Mouse (Mus musculus) midbrain, embryonic 14.5 days (tissue): ENCODE measurements around the gene Chaf1a. TPM values are rescaled to one million over a fixed set of nuclear protein-coding genes. Genes with fewer than 3 reads are reported as not detected.

ENCODE experiments used
- ATAC-seq: fragments of 200-750 bp; cut with Nextera tagmentation; 2 replicates; pipeline ENCODE4 v1.8.0; 2017; ENCODE audit warnings: moderate number of reproducible peaks, moderate library complexity; ENCODE audit not compliant: low FRiP score, low TSS enrichment
- DNase-seq: peaks from one replicate; pipeline ENCODE4 v3.0.0-alpha.2; 2015
- H3K27ac ChIP-seq: fragments of 300-500 bp; sonication (generic); replicated peaks from 2 replicates; pipeline ENCODE4 v1.5.1; 2014; ENCODE audit warnings: mild to moderate bottlenecking, low read depth, low read length, moderate library complexity
- H3K27me3 ChIP-seq: fragments of 300-500 bp; sonication (generic); 2 replicates; pipeline ENCODE4 v1.6.1; 2014; ENCODE audit warnings: low read length, control low read depth, mixed read lengths; ENCODE audit not compliant: control insufficient read depth, insufficient read depth
- H3K36me3 ChIP-seq: fragments of 300-500 bp; sonication (generic); 2 replicates; pipeline ENCODE4 v1.6.1; 2014; ENCODE audit warnings: low read length, control low read depth; ENCODE audit not compliant: control insufficient read depth, insufficient read depth
- H3K4me1 ChIP-seq: fragments of 300-500 bp; sonication (generic); 2 replicates; pipeline ENCODE4 v1.6.1; 2014; ENCODE audit warnings: mild to moderate bottlenecking, antibody characterized with exemption, low read length, control low read depth; ENCODE audit not compliant: control insufficient read depth, insufficient read depth
- H3K4me2 ChIP-seq: fragments of 300-500 bp; sonication (generic); 2 replicates; pipeline ENCODE4 v1.6.1; 2014; ENCODE audit warnings: mild to moderate bottlenecking, low read length, moderate library complexity
- H3K4me3 ChIP-seq: fragments of 300-500 bp; sonication (generic); replicated peaks from 2 replicates; pipeline ENCODE4 v1.5.1; 2014; ENCODE audit warnings: low read depth, low read length
- H3K9ac ChIP-seq: fragments of 300-500 bp; sonication (generic); replicated peaks from 2 replicates; pipeline ENCODE4 v1.6.1; 2014; ENCODE audit warnings: mild to moderate bottlenecking, low read length, moderate library complexity
- H3K9me3 ChIP-seq: fragments of 300-500 bp; sonication (generic); 2 replicates; pipeline ENCODE4 v1.6.1; 2016; ENCODE audit warnings: low read length, control low read depth, mixed read lengths; ENCODE audit not compliant: control insufficient read depth
- whole genome bisulfite sequencing: fragments of 180-500 bp; shearing (Covaris S2); extraction: QIAGEN DNeasy Blood & Tissue Kit; methylation state at CpG from one replicate; pipeline ENCODE4 v1.1.7; 2014; 5-methylcytosine and 5-hydroxymethylcytosine counted together
- polyA plus RNA-seq: library from polyadenylated mRNA; unstranded; fragments of >200 nt; fragmentation: Nextera tagmentation; extraction: Ambion mirVana; gene quantifications from 2 replicates; pipeline ENCODE4 v1.2.1, GENCODE M21; 2014

The Chaf1a gene
- polyA plus RNA-seq, 1 experiment from 2014 or later, result 4.8 TPM

GRCm38 (mm10) chr17:56119981-56120880 is 80.0 kb downstream of the Chaf1a start:
- WGBS, result 10% methylated on average over 66 of the region's 66 CpGs
- ATAC-seq (no peak), DNase-seq (no peak)
- Histone ChIP-seq H3K4me1 (peaks cover 4% of the 10 kb centered on the region; the same call in 1 of the 2 replicates), H3K4me2 (no peak overlapping the region), H3K9ac (no peak overlapping the region), H3K27me3 (peaks cover 53% of the 10 kb centered on the region), H3K27ac (no peak overlapping the region), H3K4me3 (no peak overlapping the region), H3K36me3 (peaks cover 22% of the 10 kb centered on the region), H3K9me3 (peaks cover 12% of the 10 kb centered on the region)

GRCm38 (mm10) chr17:56121826-56122225 is 81.6 kb downstream of the Chaf1a start, which contains the start of gene Lrg1:
Gene Lrg1 (minus strand): TSS chr17:56122001.
- Histone ChIP-seq H3K36me3 (peaks cover 31% of the 10 kb centered on the region), H3K27ac (no peak within 1 kb of the TSS), H3K4me1 (peaks cover 4% of the 10 kb centered on the region; the same call in 1 of the 2 replicates), H3K9ac (no peak within 1 kb of the TSS), H3K4me3 (no peak within 1 kb of the TSS), H3K9me3 (peaks cover 12% of the 10 kb centered on the region), H3K4me2 (no peak within 1 kb of the TSS), H3K27me3 (peaks cover 52% of the 10 kb centered on the region)
- WGBS, result 69% methylated on average over 2 of the region's 2 CpGs
- ATAC-seq (no peak), DNase-seq (no peak)

Other genes with a start within 250 kb of the Chaf1a start
- gene Zfp119a, start 161.5 kb upstream of the Chaf1a start, polyA plus RNA-seq, result 14.2 and 15.3 TPM in 2 replicates
- gene Zfp959, start 148.3 kb upstream of the Chaf1a start, polyA plus RNA-seq, result 17.8 and 18.8 TPM in 2 replicates
- 10.7 and 13.4 TPM in 2 replicates for gene Zfp119b, start 90.9 kb upstream of the Chaf1a start, polyA plus RNA-seq
- gene Ebi3, start 87.8 kb upstream of the Chaf1a start, polyA plus RNA-seq, result 6.6 and 9.6 TPM in 2 replicates
- gene Yju2, start 81.3 kb upstream of the Chaf1a start, polyA plus RNA-seq, result 20.0 and 21.4 TPM in 2 replicates
- 178 and 209 TPM in 2 replicates for gene Shd, start 70.0 kb upstream of the Chaf1a start, polyA plus RNA-seq
- gene Fsd1, start 53.9 kb upstream of the Chaf1a start, polyA plus RNA-seq, result 141 and 188 TPM in 2 replicates
- 5.1 and 5.5 TPM in 2 replicates for gene Stap2, start 34.9 kb upstream of the Chaf1a start, polyA plus RNA-seq
- gene Mpnd, start 34.7 kb upstream of the Chaf1a start, polyA plus RNA-seq, result 164 and 169 TPM in 2 replicates
- 96.2 and 96.3 TPM in 2 replicates for gene Sh3gl1, start 3.8 kb upstream of the Chaf1a start, polyA plus RNA-seq
- 74.9 and 79.5 TPM in 2 replicates for gene Ubxn6, start 34.6 kb downstream of the Chaf1a start, polyA plus RNA-seq
- gene Hdgfl2, start 39.2 kb downstream of the Chaf1a start, polyA plus RNA-seq, result 106 and 113 TPM in 2 replicates
- gene Plin4, start 69.4 kb downstream of the Chaf1a start, polyA plus RNA-seq, result 0.13 TPM in 2 replicates
- gene Plin5, start 77.2 kb downstream of the Chaf1a start, polyA plus RNA-seq, result 0.55 and 1.0 TPM in 2 replicates
- 0.15 and 0.34 TPM in 2 replicates for gene Lrg1, start 81.6 kb downstream of the Chaf1a start, polyA plus RNA-seq
- 16.4 and 18.2 TPM in 2 replicates for gene Sema6b, start 99.9 kb downstream of the Chaf1a start, polyA plus RNA-seq
- gene Tnfaip8l1, start 122.0 kb downstream of the Chaf1a start, polyA plus RNA-seq, result 8.5 and 10.5 TPM in 2 replicates
- 55.1 and 57.5 TPM in 2 replicates for gene Mydgf, start 143.5 kb downstream of the Chaf1a start, polyA plus RNA-seq
- 22.3 and 26.7 TPM in 2 replicates for gene Dpp9, start 178.5 kb downstream of the Chaf1a start, polyA plus RNA-seq
- gene Fem1a, start 216.4 kb downstream of the Chaf1a start, polyA plus RNA-seq, result 16.9 and 21.4 TPM in 2 replicates
- gene Ticam1, start 236.3 kb downstream of the Chaf1a start, polyA plus RNA-seq, result 0.78 and 1.6 TPM in 2 replicates